ENCODE assay signal across 16 mouse cellular contexts in genomic region chr11:75210755-75211154, GRCm38 (mm10). TPM values are rescaled to one million over a fixed set of nuclear protein-coding genes. Genes with fewer than 3 reads are reported as not detected.
DNase-seq lines count a peak whose midpoint lies in the region; ATAC-seq and TF ChIP-seq lines count a peak whose summit lies in the region.
"Had no signal": no experiment of that assay in that cellular context is flagged by ENCODE, and none has a peak within 500 bp of the region (broad histone marks: within the 10 kb centered on the region; RNA-seq: fewer than 3 reads in every experiment).

No protein-coding gene starts in this region.

- peaks cover 84% of the 10 kb centered on the region for H3K4me1 ChIP-seq in heart, embryonic 12.5 days (replicated peaks)
- peaks cover 60% of the 10 kb centered on the region for H3K4me1 ChIP-seq in heart, embryonic 11.5 days (ENCODE audit: control insufficient read depth, insufficient read depth, low read length)
- H3K4me1 ChIP-seq in liver, embryonic 12.5 days: peaks cover 77% of the 10 kb centered on the region
- peaks cover 45% of the 10 kb centered on the region for H3K4me1 ChIP-seq in midbrain, embryonic 11.5 days (ENCODE audit: control insufficient read depth, insufficient read depth, low read length)
- peaks cover 4% of the 10 kb centered on the region for H3K4me1 ChIP-seq in stomach, postnatal 0 days (replicated peaks; ENCODE audit: control insufficient read depth, insufficient read depth)

- no peak for ATAC-seq in heart, embryonic 12.5 days (ENCODE audit: insufficient number of reproducible peaks, low FRiP score)
- no peak for ATAC-seq in heart, embryonic 11.5 days (replicated peaks; ENCODE audit: insufficient number of reproducible peaks, low FRiP score, low TSS enrichment)
- ATAC-seq in liver, embryonic 12.5 days: no peak
- ATAC-seq in midbrain, embryonic 11.5 days (ENCODE audit: low FRiP score): no peak
- ATAC-seq in stomach, postnatal 0 days (ENCODE audit: low FRiP score, low TSS enrichment): no peak
- ATAC-seq: intestine, embryonic 16.5 days had no signal

- 0 out of 2 replicates have a peak overlapping the region, but pooled peaks have one; percentile 100 for H3K27ac ChIP-seq in heart, embryonic 12.5 days (ENCODE audit: poor library complexity, severe bottlenecking)
- no peak overlapping the region for H3K27ac ChIP-seq in heart, embryonic 11.5 days (ENCODE audit: low read depth, low read length)
- peak overlapping the region; percentile 75 for H3K27ac ChIP-seq in liver, embryonic 12.5 days
- H3K27ac ChIP-seq in midbrain, embryonic 11.5 days (ENCODE audit: low read depth, low read length): peak overlapping the region; percentile 11; the same call in 1 of the 2 replicates
- no peak overlapping the region for H3K27ac ChIP-seq in stomach, postnatal 0 days (replicated peaks)
- H3K27ac ChIP-seq: forebrain, embryonic 12.5 days; hindbrain, embryonic 12.5 days had no signal

- H3K4me3 ChIP-seq in heart, embryonic 12.5 days: no peak overlapping the region
- H3K4me3 ChIP-seq in heart, embryonic 11.5 days (ENCODE audit: low read depth, low read length): no peak overlapping the region
- H3K4me3 ChIP-seq in liver, embryonic 12.5 days: no peak overlapping the region
- H3K4me3 ChIP-seq in midbrain, embryonic 11.5 days (ENCODE audit: low read depth, low read length): no peak overlapping the region
- H3K4me3 ChIP-seq in stomach, postnatal 0 days (ENCODE audit: low read depth, low read length): no peak overlapping the region
- H3K4me3 ChIP-seq: forebrain, embryonic 12.5 days; hindbrain, embryonic 12.5 days had no signal

- WGBS in heart, embryonic 12.5 days: 74% methylated on average over 6 of the region's 6 CpGs
- 52% methylated on average over 6 of the region's 6 CpGs for WGBS in heart, embryonic 11.5 days (ENCODE audit: insufficient replicate concordance)
- 45% methylated on average over 6 of the region's 6 CpGs for WGBS in liver, embryonic 12.5 days (ENCODE audit: insufficient replicate concordance)
- 24% methylated on average over 6 of the region's 6 CpGs for WGBS in midbrain, embryonic 11.5 days
- WGBS in stomach, postnatal 0 days: 66% methylated on average over 6 of the region's 6 CpGs

- no peak for TF ChIP-seq CTCF in stomach, postnatal 0 days (IDR thresholded peaks at IDR 0.05; ENCODE audit: low read depth)

- TF ChIP-seq EP300 in stomach, postnatal 0 days (optimal IDR thresholded peaks at IDR 0.05): no peak

- H3K9ac ChIP-seq in heart, embryonic 12.5 days: no peak overlapping the region
- H3K9ac ChIP-seq in heart, embryonic 11.5 days (ENCODE audit: low read depth, low read length): no peak overlapping the region
- H3K9ac ChIP-seq in liver, embryonic 12.5 days: peak overlapping the region; percentile 19; the same call in 1 of the 2 replicates
- H3K9ac ChIP-seq in midbrain, embryonic 11.5 days (ENCODE audit: low read length): no peak overlapping the region
- no peak overlapping the region for H3K9ac ChIP-seq in stomach, postnatal 0 days (ENCODE audit: low read length)
- H3K9ac ChIP-seq: forebrain, embryonic 12.5 days; hindbrain, embryonic 12.5 days had no signal

- intact Hi-C loops in gastrocnemius, postnatal 14 days (cut with DNase I; ENCODE audit: low total_unique reads): no loop called here

- no peaks in the 10 kb centered on the region for H3K9me3 ChIP-seq in heart, embryonic 12.5 days (replicated peaks)
- no peaks in the 10 kb centered on the region for H3K9me3 ChIP-seq in heart, embryonic 11.5 days (replicated peaks; ENCODE audit: control insufficient read depth, low read length)
- no peaks in the 10 kb centered on the region for H3K9me3 ChIP-seq in liver, embryonic 12.5 days (replicated peaks)
- H3K9me3 ChIP-seq in midbrain, embryonic 11.5 days (ENCODE audit: control insufficient read depth, low read length): no peaks in the 10 kb centered on the region
- H3K9me3 ChIP-seq in stomach, postnatal 0 days (ENCODE audit: control insufficient read depth, low read length): no peaks in the 10 kb centered on the region
- H3K9me3 ChIP-seq: forebrain, embryonic 12.5 days; hindbrain, embryonic 12.5 days had no signal

- no peaks in the 10 kb centered on the region for H3K36me3 ChIP-seq in heart, embryonic 12.5 days
- H3K36me3 ChIP-seq in heart, embryonic 11.5 days (ENCODE audit: control insufficient read depth, insufficient read depth, low read length): no peaks in the 10 kb centered on the region
- H3K36me3 ChIP-seq in liver, embryonic 12.5 days: no peaks in the 10 kb centered on the region
- no peaks in the 10 kb centered on the region for H3K36me3 ChIP-seq in midbrain, embryonic 11.5 days (ENCODE audit: control insufficient read depth, insufficient read depth, low read length)
- no peaks in the 10 kb centered on the region for H3K36me3 ChIP-seq in stomach, postnatal 0 days (ENCODE audit: control insufficient read depth, insufficient read depth, low read length)
- H3K36me3 ChIP-seq: forebrain, embryonic 12.5 days; hindbrain, embryonic 12.5 days had no signal

- no peak for DNase-seq in liver
- peak; percentile 88 for DNase-seq in midbrain, embryonic 11.5 days (ENCODE audit: low spot score, missing footprints)
- DNase-seq in retina, postnatal 1 day: peak; percentile 62
- no peak for DNase-seq in stomach, postnatal 0 days (ENCODE audit: low spot score)
- DNase-seq in gastrocnemius, postnatal 14 days: no peak
- DNase-seq: embryo, embryonic 11 days; gastrocnemius, postnatal 25 days; lung, adult 2 months; lung, postnatal 36 days; right cerebral cortex, postnatal 14 days had no signal

- H3K4me2 ChIP-seq in heart, embryonic 12.5 days: no peak overlapping the region
- no peak overlapping the region for H3K4me2 ChIP-seq in heart, embryonic 11.5 days
- H3K4me2 ChIP-seq in liver, embryonic 12.5 days: 0 out of 2 replicates have a peak overlapping the region, but pooled peaks have one; percentile 15
- no peak overlapping the region for H3K4me2 ChIP-seq in midbrain, embryonic 11.5 days
- no peak overlapping the region for H3K4me2 ChIP-seq in stomach, postnatal 0 days (replicated peaks; ENCODE audit: low read depth)
- H3K4me2 ChIP-seq: forebrain, embryonic 12.5 days; hindbrain, embryonic 12.5 days had no signal

- no peaks in the 10 kb centered on the region for H3K27me3 ChIP-seq in heart, embryonic 12.5 days (replicated peaks)
- H3K27me3 ChIP-seq in heart, embryonic 11.5 days (ENCODE audit: control insufficient read depth, insufficient read depth, low read length): 0 out of 2 replicates have a peak, but pooled peaks cover 7% of the 10 kb centered on the region
- H3K27me3 ChIP-seq in liver, embryonic 12.5 days (replicated peaks): peaks cover 26% of the 10 kb centered on the region
- no peaks in the 10 kb centered on the region; the same call in 1 of the 2 replicates for H3K27me3 ChIP-seq in midbrain, embryonic 11.5 days (ENCODE audit: control insufficient read depth, insufficient read depth, low read length)
- no peaks in the 10 kb centered on the region for H3K27me3 ChIP-seq in stomach, postnatal 0 days (ENCODE audit: control insufficient read depth, insufficient read depth, low read length)

RNA-seq across cellular contexts. Expression of gene Rtn4rl1, which starts 17.2 kb away (rescaled TPM):
- 16.3 and 16.8 TPM in 2 replicates for polyA plus RNA-seq in heart, embryonic 12.5 days (2016; fragmentation: Nextera tagmentation; extraction: Ambion mirVana)
- 12.7 and 16.8 TPM in 2 replicates for polyA plus RNA-seq in heart, embryonic 11.5 days (2014; fragmentation: Nextera tagmentation; extraction: Ambion mirVana)
- 1.2 and 1.3 TPM in 2 replicates for polyA plus RNA-seq in liver, embryonic 12.5 days (2016; fragmentation: Nextera tagmentation; extraction: Ambion mirVana)
- 4.6 TPM in 2 replicates for polyA plus RNA-seq in midbrain, embryonic 11.5 days (2014; fragmentation: Nextera tagmentation; extraction: Ambion mirVana)
- polyA plus RNA-seq in stomach, postnatal 0 days (2015; fragmentation: Nextera tagmentation; extraction: Ambion mirVana): 2.1 and 2.9 TPM in 2 replicates
- total RNA-seq in gastrocnemius, postnatal 14 days (2021): 1 to 10 TPM; 2.1 to 3.0 TPM

RNA-seq across cellular contexts. Expression of gene Dph1, which starts 19.7 kb away (rescaled TPM):
- 23.3 and 23.5 TPM in 2 replicates for polyA plus RNA-seq in heart, embryonic 12.5 days (2016; fragmentation: Nextera tagmentation; extraction: Ambion mirVana)
- 16.5 and 21.0 TPM in 2 replicates for polyA plus RNA-seq in heart, embryonic 11.5 days (2014; fragmentation: Nextera tagmentation; extraction: Ambion mirVana)
- polyA plus RNA-seq in liver, embryonic 12.5 days (2016; fragmentation: Nextera tagmentation; extraction: Ambion mirVana): 19.7 and 20.5 TPM in 2 replicates
- 15.3 and 17.3 TPM in 2 replicates for polyA plus RNA-seq in midbrain, embryonic 11.5 days (2014; fragmentation: Nextera tagmentation; extraction: Ambion mirVana)
- polyA plus RNA-seq in stomach, postnatal 0 days (2015; fragmentation: Nextera tagmentation; extraction: Ambion mirVana): 15.2 and 15.8 TPM in 2 replicates
- 1 to 10 TPM; 6.6 to 6.9 TPM for total RNA-seq in gastrocnemius, postnatal 14 days (2021)

RNA-seq across cellular contexts. Expression of gene Ovca2, which starts 32.1 kb away (rescaled TPM):
- 19.4 and 20.5 TPM in 2 replicates for polyA plus RNA-seq in heart, embryonic 12.5 days (2016; fragmentation: Nextera tagmentation; extraction: Ambion mirVana)
- 23.4 and 24.6 TPM in 2 replicates for polyA plus RNA-seq in heart, embryonic 11.5 days (2014; fragmentation: Nextera tagmentation; extraction: Ambion mirVana)
- polyA plus RNA-seq in liver, embryonic 12.5 days (2016; fragmentation: Nextera tagmentation; extraction: Ambion mirVana): 17.6 and 17.9 TPM in 2 replicates
- polyA plus RNA-seq in midbrain, embryonic 11.5 days (2014; fragmentation: Nextera tagmentation; extraction: Ambion mirVana): 28.5 and 29.8 TPM in 2 replicates
- polyA plus RNA-seq in stomach, postnatal 0 days (2015; fragmentation: Nextera tagmentation; extraction: Ambion mirVana): 19.3 and 20.2 TPM in 2 replicates
- 1 to 10 TPM; 3.6 to 4.1 TPM for total RNA-seq in gastrocnemius, postnatal 14 days (2021)

RNA-seq across cellular contexts. Expression of gene Hic1, which starts 41.4 kb away (rescaled TPM):
- 13.3 and 13.8 TPM in 2 replicates for polyA plus RNA-seq in heart, embryonic 12.5 days (2016; fragmentation: Nextera tagmentation; extraction: Ambion mirVana)
- 2.5 and 3.0 TPM in 2 replicates for polyA plus RNA-seq in heart, embryonic 11.5 days (2014; fragmentation: Nextera tagmentation; extraction: Ambion mirVana)
- 4.6 and 5.8 TPM in 2 replicates for polyA plus RNA-seq in liver, embryonic 12.5 days (2016; fragmentation: Nextera tagmentation; extraction: Ambion mirVana)
- 0.34 and 0.57 TPM in 2 replicates for polyA plus RNA-seq in midbrain, embryonic 11.5 days (2014; fragmentation: Nextera tagmentation; extraction: Ambion mirVana)
- 6.6 and 8.2 TPM in 2 replicates for polyA plus RNA-seq in stomach, postnatal 0 days (2015; fragmentation: Nextera tagmentation; extraction: Ambion mirVana)
- 10 to 100 TPM; 12.3 to 18.9 TPM for total RNA-seq in gastrocnemius, postnatal 14 days (2021)

Comparison
In these comparisons a context has a peak if more than half of its experiments do, and no peak if none do; other contexts are left out.
1. H3K27ac ChIP-seq: peak in heart, embryonic 12.5 days (single experiment), liver, embryonic 12.5 days (single experiment) and midbrain, embryonic 11.5 days (single experiment); none in heart, embryonic 11.5 days (single experiment) and stomach, postnatal 0 days (single experiment).
2. DNase-seq: peak in midbrain, embryonic 11.5 days (single experiment) and retina, postnatal 1 day (single experiment); none in liver (single experiment), stomach, postnatal 0 days (single experiment) and gastrocnemius, postnatal 14 days (single experiment).